Mouse (Mus musculus) bone marrow, adult 2 months (tissue): ENCODE results near the gene Morn3.

Experiments used
- CTCF ChIP-seq: fragments of 200-500 bp; IDR thresholded peaks from 2 replicates; pipeline ENCODE4 v1.5.1; 2011; ENCODE audit warnings: low read length, control low read depth; ENCODE audit not compliant: control insufficient read depth, insufficient read depth
- POLR2A ChIP-seq: fragments of 200-500 bp; IDR thresholded peaks from 2 replicates; pipeline ENCODE4 v1.6.1; 2011; ENCODE audit warnings: low read depth, mild to moderate bottlenecking, control low read depth, low read length, borderline replicate concordance; ENCODE audit not compliant: control insufficient read depth

DNA sequence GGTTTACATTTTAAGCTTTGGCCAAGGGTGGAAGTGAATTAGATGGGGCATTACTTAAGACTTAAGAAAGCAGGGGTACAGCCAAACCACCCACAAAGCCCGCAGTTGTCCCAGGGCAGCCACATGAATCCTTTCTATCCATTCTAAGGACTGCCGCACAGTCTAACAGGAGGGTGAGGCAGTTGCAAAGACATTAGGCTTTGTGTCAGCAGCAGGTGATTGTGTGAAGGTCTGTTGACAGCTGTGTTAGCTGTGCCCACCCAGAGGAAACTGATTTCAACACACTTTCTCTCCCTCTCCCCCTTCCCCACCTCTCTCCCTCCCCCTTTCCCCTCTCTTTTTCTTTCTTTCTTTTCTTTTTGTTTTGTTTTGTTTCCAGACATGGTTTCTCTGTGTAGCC lies 21.9 kb upstream of the Morn3 start:
- TF ChIP-seq CTCF (no peak), POLR2A (no peak)
